Mouse (Mus musculus) heart, postnatal 0 days (tissue): Measurements from ENCODE around the gene Irf1.

Experiments
- CTCF ChIP-seq: IDR thresholded peaks from 2 replicates; pipeline ENCODE4 v1.5.1; 2016; ENCODE audit warnings: antibody characterized with exemption, control low read depth, low read depth
- EP300 ChIP-seq: IDR thresholded peaks from 2 replicates; pipeline ENCODE4 v1.6.1; 2016; ENCODE audit warnings: antibody characterized with exemption, low read depth

DNA sequence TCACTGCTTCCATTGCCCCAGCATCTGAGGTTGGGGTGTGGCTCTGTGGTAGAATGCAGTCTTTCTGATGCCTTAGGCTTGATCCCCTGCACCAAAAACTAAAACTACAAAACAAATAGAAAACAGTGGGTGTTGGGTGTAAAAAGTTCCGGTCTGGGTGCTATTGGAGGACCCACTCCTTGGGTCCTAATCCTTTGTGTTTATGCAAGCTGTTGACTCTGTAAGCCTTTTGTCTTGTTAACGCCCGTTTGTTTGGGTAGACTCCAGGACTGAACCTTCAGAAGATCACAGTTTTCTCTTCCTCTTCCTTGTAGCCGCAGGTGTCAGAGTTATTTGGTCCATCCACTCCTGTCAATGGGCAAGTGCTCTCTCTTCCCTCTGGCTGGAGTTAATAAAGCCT is 30.2 kb downstream of the Irf1 start:
- no peak for TF ChIP-seq CTCF
- TF ChIP-seq EP300 = no peak
